Mouse (Mus musculus): ENCODE measurements around the gene 1600012H06Rik.
A peak's percentile ranks its signal among the peaks of the same experiment; 100 is the strongest.
"Not testable (repeated sequence)": the region's sequence is repeated elsewhere in the genome, so short reads cannot be mapped to it uniquely, and the experiment has no call there.

The 1600012H06Rik gene

GRCm38 (mm10) chr17:14943009-14943728 lies at the start of gene 1600012H06Rik, which contains the start of gene Wdr27:
1600012H06Rik (plus strand) TSS chr17:14943184.
Wdr27 (minus strand) TSS chr17:14943158.
- peak; percentile 99 for DNase-seq (ENCODE audit: low read depth, low spot score)

DNA sequence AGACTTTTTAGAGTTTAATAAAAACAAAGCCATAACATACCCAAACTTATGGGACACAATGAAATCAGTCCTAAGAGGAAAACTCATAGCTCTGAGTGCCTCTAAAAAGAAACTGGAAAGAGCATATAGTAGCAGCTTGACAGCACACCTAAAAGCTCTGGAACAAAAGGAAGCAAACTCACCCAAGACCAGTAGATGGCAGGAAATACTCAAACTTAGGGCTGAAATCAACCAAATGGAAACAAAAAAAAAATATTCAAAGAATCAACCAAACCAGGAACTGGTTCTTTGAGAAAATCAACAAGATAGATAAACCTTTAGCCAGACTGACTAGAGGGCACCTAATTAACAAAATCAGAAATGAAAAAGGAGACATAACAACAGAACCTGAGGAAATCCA lies 47.9 kb upstream of the 1600012H06Rik start:
- DNase-seq (ENCODE audit: low read depth, low spot score) = not testable (repeated sequence)

GRCm38 (mm10) chr17:14898972-14899371 lies 44.0 kb upstream of the 1600012H06Rik start:
- no peak for DNase-seq (ENCODE audit: low read depth, low spot score)

DNA sequence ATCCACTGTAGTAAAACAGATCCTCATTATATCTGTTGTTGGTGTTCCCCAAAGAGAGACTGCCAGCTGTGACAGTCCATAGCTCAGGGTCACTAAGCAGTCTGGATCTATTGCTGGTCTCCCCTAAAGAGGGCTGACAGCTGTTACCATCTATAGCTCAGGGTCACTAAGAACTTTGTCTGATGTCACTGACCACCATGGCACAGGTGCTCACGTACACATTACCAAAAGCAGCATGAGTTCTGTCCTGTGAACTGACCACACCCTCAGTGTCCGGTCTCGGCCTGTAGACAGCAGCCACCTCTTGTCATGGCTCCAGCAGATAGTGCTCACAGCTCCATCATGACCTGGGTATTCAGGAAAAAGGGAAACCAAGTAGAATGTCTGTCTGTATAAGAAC lies 39.8 kb upstream of the 1600012H06Rik start:
- DNase-seq (ENCODE audit: low read depth, low spot score) = no peak

DNA sequence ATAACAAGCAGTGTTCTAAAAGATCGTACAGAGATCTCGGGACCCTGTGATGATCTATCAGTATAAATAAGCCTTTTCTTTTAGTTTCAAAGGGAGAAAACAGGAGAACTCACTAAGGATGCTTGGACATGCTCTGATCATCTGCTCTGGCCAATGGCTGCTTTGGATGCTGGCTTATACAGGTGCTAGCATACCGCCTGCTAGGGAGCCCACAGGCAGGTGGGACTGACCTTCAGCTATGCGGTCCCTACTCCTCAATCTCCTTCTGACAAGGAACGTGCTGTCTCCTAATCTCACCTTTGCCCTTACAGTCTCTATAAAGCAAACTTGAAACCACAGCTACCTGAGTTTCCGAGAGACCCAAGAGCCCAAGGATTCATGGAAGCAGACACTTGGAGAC lies 38.8 kb upstream of the 1600012H06Rik start:
- DNase-seq (ENCODE audit: low read depth, low spot score) = no peak

DNA sequence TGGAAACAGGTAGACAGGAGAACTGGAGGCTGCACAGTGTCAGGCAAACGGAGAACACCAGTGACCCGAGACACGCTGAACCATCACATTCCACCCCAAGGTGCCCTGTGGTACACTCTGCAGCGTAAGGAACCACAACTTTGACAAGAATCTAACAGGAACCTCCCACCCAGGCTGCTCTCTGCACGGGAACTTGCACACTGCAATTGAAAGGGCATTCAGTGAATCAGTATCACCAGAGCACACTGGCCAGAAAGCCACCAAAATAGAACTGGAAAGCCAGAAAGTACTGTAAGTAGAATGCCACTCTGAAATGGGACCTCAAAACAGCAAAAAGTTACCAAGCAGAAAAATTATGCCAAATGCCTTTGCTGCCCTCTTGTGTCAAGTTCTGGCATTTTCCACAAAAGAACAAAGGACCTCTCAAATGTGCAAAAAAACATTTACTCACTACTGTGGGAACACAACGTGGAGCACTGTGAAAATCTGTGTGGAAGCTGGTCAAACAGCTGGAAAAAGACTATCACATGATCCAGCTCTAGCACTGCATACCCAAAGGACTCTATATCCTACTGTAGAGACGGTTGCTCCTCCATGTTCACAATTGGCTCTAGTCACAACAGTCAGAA lies 38.2 kb upstream of the 1600012H06Rik start:
- peak; percentile 82 for DNase-seq (ENCODE audit: low read depth, low spot score)

GRCm38 (mm10) chr17:14906611-14907010 lies 36.4 kb upstream of the 1600012H06Rik start:
- no peak for DNase-seq (ENCODE audit: low read depth, low spot score)

DNA sequence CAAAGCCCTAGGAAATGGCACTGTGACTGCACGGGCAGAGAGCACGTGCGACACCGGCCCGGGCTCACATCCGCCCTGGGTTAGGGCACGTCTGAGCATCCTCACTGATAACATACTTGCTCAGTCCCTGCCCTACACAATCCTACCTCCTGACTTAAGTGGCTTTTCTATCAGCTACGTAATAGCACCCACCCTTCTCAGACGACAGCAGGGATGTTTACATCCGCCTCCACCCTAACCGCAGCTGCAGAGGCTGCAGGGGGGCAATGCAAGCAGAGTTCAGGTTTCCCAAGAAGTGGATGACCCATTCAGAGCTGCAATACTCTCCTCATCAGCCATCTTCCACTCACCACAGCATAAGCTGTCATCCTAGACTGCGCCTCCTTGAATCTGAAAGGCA lies 35.8 kb upstream of the 1600012H06Rik start:
- DNase-seq (ENCODE audit: low read depth, low spot score) = no peak

DNA sequence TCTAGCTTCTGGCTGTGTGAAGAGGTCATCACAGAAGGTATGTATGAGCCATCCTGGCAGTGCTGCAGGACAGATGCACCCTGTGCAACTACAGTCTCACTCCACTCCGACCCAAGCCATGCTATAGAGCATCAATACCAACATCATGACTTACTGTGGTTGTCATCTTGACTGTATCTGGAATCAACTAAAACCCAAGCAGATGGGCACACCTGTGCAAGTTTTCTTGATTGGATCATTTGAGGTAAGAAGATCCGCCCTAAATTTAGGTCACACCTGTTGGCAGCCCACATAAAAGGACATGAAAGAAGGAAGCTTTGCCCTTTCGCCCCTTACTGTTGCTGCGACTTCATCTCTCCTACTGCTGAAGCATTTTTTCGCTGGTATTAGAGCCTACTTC lies 33.7 kb upstream of the 1600012H06Rik start:
- DNase-seq (ENCODE audit: low read depth, low spot score) = no peak

DNA sequence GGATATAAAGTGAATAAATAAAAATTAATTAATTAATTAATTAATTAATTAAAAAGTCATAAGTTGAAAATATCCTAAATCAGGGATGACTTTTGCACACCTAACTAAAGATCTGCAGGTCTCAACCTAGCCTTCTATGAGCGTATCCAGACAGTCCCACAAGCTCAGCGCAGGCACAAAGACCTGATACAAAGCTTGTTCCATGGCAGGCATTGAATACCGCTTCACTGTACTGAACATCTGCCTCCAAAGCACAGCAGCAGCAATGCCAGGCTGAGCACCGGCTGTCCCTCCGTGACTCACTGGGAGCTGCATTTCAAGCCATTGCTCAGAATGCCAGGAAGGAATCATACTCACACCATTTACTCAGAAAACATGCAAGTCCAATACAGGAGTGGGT lies 32.2 kb upstream of the 1600012H06Rik start:
- DNase-seq (ENCODE audit: low read depth, low spot score) = no peak

DNA sequence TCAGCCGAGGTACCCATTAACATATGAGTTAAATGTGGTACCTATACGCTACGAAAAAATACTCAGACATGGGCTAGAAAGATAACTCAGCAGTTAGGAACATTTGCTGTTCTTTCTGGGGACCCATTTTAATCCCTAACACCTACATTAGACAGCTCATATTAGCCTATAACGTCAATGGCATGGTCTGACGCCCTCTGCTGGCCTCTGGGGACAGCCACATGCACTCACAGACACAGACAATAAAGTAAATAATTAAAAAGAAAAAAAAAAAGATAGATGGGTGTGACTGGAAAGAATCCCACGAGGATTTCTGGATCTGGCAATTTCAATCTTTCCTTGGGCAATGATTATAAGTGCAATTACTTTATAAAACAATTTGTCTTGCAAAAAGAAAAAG lies 30.6 kb upstream of the 1600012H06Rik start:
- DNase-seq (ENCODE audit: low read depth, low spot score) = no peak

DNA sequence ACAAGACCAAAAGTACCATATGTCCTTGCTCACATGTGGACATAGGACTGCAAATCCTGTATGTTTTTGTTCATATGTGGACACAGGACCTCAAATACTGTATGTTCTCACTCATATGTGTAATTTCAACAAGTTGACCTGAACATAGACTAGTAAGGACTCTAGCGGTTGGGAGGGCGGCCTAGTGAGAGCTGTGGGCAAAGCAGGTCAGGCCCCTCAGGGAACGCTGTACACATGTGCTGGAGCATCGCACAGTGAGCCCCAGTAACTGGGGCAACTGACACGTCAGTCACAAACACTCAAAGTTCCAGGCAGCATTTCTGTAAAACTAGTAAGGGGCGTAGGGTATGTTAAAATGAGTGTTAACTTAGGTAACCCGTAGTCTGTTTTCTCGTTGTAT lies 30.0 kb upstream of the 1600012H06Rik start:
- DNase-seq (ENCODE audit: low read depth, low spot score) = no peak

GRCm38 (mm10) chr17:14914401-14914800 lies 28.6 kb upstream of the 1600012H06Rik start:
- no peak for DNase-seq (ENCODE audit: low read depth, low spot score)

- DNase-seq (ENCODE audit: low read depth, low spot score) = no peak
Measured at GRCm38 (mm10) chr17:14917866-14918265, 25.1 kb upstream of the 1600012H06Rik start.

DNA sequence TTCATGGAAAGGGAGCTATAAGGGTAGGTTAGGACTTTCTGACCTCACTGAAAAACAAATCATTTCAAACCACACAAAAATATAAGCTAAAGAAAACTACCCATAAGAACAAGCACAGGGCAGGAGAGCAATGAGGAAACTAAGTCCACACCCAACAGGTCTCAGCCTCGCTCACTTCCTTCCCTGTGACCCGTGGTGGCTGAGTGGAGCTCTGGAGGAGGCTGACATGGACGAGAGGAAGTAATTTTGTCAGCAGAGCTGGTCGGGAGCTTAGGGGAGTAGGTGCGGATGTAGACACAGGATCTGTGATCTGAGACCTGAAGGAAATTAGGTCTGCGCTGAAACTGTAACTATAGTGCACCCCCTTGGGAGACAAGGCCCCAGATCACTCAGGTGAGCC lies 21.4 kb upstream of the 1600012H06Rik start:
- no peak for DNase-seq (ENCODE audit: low read depth, low spot score)

DNA sequence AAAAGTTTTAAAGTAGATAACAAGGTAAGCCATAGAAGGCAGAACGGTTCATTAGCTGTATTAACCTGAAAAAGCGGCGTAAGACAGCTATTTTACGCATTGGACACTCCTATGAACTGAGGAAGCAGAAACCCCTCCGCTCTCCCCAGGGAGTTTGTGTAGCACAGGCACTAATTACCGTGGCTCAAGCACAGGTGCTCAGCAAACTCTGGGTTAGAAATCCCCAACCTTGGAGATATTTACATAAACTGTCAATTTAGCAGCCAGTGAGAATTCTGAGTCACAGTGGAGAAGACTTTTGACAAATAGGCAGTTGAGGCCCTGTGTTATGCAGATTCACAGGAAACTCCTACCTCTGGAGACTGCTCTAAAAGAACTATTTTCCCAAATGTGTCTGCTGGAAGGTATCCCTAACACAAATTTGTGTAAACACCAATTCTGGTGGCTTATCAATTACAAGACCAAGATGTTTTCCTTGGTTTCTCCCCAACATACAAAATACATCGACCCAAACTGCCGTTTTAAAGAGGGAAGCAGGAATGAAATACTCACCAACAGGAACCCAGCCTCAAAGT lies 15.3 kb upstream of the 1600012H06Rik start:
- DNase-seq (ENCODE audit: low read depth, low spot score) = no peak

DNA sequence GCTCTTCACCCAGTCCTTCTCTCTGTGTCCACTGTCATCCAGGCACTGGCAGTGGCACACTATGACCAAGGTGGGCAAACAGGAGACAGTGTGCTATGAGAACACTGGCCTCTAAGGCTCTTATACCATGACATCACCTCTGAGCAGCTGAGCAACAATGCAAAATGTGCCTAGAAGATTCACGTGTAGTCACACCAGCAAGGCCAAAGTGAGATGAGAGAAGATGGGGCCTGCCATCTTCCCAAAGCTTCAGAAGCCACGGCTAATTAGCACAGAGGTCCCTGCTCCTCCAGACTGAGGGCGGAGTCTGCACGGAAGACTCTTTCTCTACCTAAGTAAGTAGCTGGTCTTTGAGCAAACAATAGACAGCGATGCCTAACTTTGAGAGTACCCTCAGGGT lies 14.4 kb upstream of the 1600012H06Rik start:
- DNase-seq (ENCODE audit: low read depth, low spot score) = no peak

DNA sequence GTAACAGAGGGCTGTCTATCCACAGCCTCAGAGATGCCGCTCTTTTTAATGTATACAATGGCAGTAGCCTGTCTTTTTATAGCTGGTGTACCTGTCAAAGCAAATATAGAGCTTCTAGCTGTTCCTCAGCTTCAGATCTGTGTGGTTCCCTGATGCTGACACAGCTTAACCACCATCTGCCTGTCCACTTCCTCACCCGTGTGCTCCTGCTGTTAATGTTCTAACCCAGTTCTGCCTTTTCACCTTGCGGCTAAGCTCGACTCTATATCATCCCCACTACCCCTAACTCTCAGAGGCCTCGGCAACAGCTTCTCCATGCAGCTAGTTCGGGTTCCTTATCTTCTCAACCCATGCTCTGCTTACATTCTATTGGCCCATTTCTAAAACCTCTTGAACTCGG lies 12.3 kb upstream of the 1600012H06Rik start:
- no peak for DNase-seq (ENCODE audit: low read depth, low spot score)

DNA sequence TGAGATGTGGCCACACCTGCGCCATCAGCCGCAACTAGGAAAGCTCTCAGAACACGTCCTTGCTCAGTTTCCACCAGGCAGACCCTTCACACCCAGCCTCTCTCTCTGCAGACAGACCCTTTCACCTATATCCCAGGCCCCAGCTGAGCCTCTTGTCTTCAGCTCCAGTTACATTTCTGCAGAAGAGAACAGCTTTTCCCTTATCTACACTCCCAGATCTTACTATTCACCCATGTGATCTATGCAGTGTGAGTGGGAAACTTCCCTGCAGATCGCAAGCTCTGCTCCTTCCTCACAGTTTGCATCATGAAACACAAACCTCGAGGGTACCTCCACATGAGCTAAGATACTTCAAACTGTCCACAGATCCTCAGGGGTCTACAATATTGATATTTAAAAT lies 11.5 kb upstream of the 1600012H06Rik start:
- DNase-seq (ENCODE audit: low read depth, low spot score) = no peak

GRCm38 (mm10) chr17:14935280-14935679 lies 7.7 kb upstream of the 1600012H06Rik start:
- not testable (repeated sequence) for DNase-seq (ENCODE audit: low read depth, low spot score)

DNA sequence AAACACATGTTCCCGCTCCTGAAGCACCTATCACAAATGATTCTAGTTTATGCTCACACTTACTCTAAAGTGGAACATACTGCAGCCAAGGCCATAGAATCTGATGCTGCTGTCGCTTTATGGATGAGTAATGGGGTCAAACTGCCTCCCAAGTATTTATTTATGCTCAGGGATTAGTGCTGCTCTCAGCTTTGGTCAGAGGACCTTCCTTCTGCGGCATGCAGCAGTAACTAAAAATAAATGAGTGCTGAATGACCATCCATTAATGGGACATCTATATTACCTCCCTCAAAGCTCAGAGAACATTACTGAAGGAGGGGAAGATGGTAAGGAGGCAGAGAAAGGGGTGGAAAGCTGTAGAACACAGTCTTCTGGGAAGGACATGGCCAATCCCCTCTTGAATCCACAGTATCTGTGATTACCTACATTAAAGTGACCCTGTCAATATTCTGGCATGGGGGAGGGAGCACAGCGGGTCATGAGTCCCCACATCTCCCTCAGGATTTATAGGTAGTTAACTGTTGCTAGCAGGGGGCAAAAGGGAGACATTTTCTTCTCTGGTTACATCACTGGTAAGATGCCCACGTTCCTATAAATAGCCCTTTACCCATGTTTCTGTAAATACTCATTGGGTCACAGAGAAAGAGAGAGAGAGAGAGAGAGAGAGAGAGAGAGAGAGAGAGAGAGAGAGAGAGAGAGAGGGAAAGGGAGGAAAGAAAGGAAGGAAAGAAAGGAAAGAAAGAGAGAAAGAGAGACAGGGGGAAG lies 7.0 kb upstream of the 1600012H06Rik start:
- no peak for DNase-seq (ENCODE audit: low read depth, low spot score)

DNA sequence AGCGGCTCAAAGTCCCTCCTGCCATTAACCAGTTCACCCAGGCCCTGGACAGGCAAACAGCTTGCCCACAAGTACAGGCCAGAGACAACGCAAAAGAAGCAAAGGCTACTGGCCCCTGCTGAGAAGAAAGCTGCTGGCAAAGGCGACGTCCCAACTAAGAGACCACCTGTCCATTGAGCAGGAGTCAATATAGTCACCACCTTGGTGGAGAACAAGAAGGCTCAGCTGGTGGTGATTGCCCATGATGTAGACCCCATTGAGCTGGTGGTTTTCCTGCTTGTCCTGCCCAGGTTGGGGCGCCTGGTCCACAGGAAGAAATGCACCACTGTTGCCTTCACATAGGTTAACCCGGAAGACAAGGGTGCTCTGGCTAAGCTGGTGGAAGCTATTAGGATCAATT lies 803 bp upstream of the 1600012H06Rik start:
- not testable (repeated sequence) for DNase-seq (ENCODE audit: low read depth, low spot score)

Data from mesoderm, embryonic 11.5 days (tissue).